Mouse (Mus musculus): ENCODE measurements around the gene Plekha5. TPM values are rescaled to one million over a fixed set of nuclear protein-coding genes. Genes with fewer than 3 reads are reported as not detected.
"Not testable (repeated sequence)": the region's sequence is repeated elsewhere in the genome, so short reads cannot be mapped to it uniquely, and the experiment has no call there.

The Plekha5 gene
- total RNA-seq, 2 experiments from 2014 or later: 1.8 to 4.8 TPM

DNA sequence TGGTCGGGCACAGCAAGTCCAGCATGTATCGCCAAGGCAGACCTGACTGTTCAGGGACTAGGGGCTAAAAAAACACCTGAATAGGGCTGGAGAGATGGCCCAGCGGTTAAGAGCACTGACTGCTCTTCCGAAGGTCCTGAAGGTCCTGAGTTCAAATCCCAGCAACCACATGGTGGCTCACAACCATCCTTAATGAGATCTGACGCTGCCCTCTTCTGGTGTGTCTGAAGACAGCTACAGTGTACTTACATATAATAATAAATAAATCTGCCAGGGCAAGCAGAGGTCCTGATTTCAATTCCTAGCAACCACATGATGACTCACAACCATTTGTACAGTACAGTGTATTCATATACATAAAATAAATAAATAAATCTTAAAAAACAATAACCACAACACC lies 181.3 kb downstream of the Plekha5 start:
- ATAC-seq (ENCODE audit: poor library complexity, severe bottlenecking): not testable (repeated sequence)

GRCm38 (mm10) chr6:140605732-140606131 lies 181.9 kb downstream of the Plekha5 start:
- ATAC-seq (ENCODE audit: poor library complexity, severe bottlenecking): no peak

- ATAC-seq (ENCODE audit: poor library complexity, severe bottlenecking): no peak
Observed at GRCm38 (mm10) chr6:140606534-140606933, 182.7 kb downstream of the Plekha5 start.

DNA sequence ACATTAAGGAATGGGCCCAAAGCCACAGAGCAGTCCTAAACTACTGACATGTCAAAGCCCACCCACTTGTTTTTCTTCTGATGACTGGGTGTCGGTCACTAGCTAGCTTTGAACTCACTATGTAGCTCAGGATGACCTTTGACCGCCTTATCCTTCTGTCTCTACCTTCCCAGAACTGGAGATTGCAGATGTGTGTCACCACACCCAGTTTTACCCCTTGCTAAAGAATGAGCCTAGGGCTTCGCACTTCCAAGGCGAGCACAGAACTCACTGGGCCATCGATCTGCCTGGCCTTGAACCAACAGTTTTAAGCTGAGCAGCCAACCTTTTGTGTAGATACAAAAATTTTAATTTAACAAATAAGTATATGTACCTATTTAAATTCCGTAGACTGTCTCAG lies 184.8 kb downstream of the Plekha5 start:
- no peak for ATAC-seq (ENCODE audit: poor library complexity, severe bottlenecking)

- peak; percentile 52 for ATAC-seq (ENCODE audit: poor library complexity, severe bottlenecking)
Observed at GRCm38 (mm10) chr6:140609533-140609932, 185.7 kb downstream of the Plekha5 start.

DNA sequence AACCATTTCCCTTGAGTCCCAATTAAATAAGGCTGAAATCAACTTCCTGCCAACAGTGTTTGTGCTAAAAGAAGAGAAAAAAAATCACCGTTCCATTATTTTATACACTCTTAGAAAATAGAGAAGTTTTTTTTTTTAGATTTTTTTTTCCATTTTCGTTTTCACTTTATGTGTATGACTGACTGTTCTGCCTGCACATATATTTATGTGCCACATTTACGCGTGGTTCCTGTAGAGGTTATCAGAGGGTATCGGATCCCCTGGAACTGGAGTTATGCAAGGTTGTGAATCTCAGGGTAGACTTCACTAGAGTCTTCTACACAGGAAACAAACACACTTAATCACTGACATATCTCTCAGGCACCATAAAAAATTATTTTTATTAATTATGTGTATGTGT lies 186.3 kb downstream of the Plekha5 start:
- ATAC-seq (ENCODE audit: poor library complexity, severe bottlenecking): peak; percentile 39

DNA sequence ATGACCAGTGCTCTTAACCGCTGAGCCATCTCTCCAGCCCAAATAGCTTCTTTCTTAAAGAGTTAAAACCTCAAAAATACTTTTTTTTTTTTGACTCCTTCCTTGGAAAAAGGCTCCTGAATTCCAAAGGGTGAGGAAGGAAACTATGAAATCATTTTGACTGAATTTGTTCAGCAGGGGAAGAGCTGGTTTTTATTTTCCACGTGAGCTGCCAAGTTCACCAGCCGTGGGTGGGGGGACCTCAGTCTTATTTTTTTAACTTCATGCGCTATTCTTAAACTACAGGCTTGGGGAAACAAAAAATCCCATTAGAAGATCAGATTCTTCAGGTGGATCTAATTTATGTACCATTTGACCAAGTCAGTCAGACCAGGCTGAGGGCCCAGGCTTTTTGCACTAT lies 187.4 kb downstream of the Plekha5 start:
- ATAC-seq (ENCODE audit: poor library complexity, severe bottlenecking): no peak

GRCm38 (mm10) chr6:140611893-140612473 lies 188.1 kb downstream of the Plekha5 start:
- ATAC-seq (ENCODE audit: poor library complexity, severe bottlenecking): no peak

DNA sequence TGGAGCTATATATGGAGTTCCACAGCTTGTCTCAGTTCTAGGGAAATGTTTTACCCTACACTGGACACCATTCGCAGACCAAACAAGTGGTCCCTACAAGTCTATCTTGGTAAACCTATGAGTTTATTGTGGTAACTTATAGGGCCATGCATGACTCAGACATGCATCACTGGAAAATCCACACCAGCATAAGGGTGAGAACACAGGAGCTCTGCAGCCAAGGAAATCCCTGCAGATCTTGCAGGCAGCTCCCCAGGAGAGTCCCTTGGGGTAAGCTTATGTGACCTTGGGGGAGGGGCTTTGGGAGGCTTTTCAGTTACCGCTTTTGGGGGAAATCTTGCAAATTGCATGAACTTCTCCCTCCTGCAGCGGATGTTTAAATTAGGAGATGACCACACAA lies 190.0 kb downstream of the Plekha5 start:
- no peak for ATAC-seq (ENCODE audit: poor library complexity, severe bottlenecking)

GRCm38 (mm10) chr6:140614711-140615110 lies 190.9 kb downstream of the Plekha5 start:
- 0 out of 2 replicates have a peak, but pooled peaks have one; percentile 38 for ATAC-seq (ENCODE audit: poor library complexity, severe bottlenecking)

DNA sequence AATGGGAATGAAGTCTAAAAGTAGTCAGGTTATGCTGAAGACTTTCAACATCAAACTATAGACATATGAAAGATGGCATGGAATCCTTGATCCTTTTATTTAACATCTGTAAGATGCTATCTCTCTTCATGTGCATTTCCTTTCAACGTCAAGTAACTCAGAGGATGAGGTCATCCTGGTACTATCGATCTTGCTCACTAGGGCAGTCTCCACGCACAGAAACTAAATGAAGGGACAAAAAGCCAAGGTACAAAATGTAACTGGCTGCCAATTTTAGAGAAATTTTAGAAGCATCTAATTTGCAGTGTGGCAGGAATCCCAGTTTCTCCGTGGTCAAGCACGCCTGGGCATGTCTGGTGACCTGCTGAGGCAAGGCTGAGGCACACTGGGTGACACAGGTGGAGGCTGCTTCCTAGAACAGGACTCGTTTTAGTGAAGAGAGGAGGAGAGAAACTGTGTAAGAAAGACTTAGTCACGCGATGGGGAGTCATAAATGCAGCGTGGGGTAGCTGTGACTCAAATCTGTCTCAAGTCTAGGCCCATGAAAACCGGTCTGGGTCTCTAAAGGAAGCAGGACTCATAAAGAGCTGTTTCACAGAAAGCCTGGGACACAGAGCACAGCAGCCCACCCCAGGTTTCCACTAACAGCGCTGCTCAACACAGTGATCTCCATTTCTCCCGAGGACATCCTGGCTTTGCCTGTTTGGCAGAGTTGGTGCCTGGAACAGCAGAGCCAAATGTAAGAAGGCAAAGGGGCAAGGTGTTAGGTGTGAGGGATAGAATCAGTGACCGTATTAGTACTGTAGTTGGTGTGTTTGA lies 196.9 kb downstream of the Plekha5 start:
- no peak for ATAC-seq (ENCODE audit: poor library complexity, severe bottlenecking)

DNA sequence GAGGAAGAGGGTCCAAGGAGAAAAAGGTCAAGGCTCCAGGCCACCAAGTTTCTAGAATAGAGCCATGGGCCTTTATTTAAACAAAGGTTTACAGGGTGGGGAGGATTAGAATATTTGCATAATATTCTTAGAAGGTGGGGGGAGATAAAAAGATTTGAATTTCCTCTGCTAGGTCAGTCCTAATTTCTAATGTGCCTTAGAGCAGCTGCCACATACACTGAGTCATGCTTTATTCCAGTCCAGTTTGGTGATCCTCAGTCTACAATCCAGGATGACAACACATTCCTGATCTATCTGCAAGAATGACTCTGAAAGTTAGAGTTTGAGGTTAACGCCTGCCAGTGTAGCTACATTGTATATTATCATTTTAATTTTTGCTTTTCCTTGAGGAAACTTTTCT lies 197.8 kb downstream of the Plekha5 start:
- ATAC-seq (ENCODE audit: poor library complexity, severe bottlenecking): no peak

GRCm38 (mm10) chr6:140622391-140623225 lies 198.8 kb downstream of the Plekha5 start, which contains the start of gene Aebp2:
TSS of gene Aebp2 (plus strand) at chr6:140622663.
- 0 out of 2 replicates have a peak, but pooled peaks have one; percentile 1 for ATAC-seq (ENCODE audit: poor library complexity, severe bottlenecking)

DNA sequence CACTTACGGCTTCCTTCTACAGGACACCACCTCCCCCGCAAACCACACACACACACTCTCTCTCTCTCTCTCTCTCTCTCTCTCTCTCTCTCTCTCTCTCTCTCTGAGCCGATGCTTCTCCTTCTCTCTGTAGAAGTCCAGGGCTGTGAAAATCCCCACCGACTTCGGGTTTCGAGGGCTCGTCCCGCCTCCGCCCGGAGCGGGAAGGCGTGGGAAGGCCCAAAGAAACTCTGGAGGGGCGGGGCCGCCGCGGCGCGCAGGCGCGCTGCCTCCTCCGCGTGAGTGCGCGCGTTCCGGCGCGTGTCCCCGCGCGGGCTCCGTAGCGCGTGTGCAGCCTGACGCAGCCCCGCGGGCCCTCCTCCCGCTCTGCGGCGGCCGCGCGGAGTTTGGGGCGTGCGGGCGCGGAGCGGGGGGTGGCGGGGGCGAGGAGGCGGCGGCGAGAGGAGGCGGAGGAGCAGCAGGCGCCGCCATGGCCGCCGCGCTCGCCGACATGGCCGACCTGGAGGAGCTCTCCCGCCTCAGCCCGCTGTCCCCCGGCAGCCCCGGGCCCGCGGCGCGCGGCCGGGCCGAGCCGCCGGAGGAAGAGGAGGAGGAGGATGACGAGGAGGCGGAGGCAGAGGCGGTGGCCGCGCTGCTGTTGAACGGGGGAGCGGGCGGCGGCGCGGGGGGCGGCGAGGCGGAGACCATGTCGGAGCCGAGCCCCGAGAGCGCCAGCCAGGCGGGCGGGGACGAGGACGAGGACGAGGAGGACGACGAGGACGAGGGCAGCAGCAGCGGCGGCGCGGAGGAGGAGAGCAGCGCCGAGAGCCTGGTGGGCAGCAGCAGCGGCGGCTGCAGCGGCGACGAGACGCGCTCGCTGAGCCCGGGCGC lies 199.6 kb downstream of the Plekha5 start:
- ATAC-seq (ENCODE audit: poor library complexity, severe bottlenecking): peak; percentile 73

DNA sequence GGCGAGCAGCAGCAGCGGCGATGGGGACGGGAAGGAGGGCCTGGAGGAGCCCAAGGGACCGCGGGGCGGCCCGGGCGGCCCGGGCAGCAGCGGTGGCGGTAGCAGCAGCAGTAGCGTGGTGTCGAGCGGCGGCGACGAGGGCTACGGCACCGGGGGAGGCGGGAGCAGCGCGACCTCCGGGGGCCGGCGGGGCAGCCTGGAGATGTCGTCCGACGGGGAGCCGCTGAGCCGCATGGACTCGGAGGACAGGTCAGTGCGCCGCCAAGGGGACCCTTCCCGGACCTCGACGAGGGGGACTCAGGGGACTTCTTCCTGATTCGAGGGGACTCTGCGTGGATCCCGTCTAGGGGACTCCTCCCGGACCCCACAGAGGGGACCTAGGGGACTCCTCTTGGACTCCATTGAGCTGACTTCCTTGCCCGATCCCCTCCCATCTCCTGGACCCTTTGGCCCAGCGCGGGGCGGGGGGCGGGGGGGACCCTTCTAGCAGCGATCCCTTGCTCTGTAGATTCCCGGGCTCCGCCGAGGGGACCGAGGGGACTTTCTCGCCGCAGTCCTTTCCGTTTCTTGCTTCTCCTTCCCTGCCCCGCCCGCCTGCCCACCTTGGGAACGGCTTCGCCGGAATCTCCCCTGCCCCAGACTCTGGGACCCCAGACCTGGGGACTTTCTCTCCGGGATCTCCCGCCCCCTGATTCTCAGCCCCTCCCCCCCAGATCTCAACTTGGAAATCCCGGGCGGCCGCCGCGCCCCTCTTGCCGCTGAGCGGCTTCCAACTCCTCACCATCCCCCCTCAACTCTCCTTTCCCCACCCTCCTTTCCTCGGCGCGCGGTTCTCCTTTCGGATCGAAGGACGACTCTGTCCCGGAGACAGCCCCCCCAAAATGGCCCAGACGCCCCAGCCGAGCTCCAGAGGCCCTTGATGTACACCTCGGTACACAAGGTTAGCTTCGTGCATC lies 200.5 kb downstream of the Plekha5 start:
- ATAC-seq (ENCODE audit: poor library complexity, severe bottlenecking): peak; percentile 12

DNA sequence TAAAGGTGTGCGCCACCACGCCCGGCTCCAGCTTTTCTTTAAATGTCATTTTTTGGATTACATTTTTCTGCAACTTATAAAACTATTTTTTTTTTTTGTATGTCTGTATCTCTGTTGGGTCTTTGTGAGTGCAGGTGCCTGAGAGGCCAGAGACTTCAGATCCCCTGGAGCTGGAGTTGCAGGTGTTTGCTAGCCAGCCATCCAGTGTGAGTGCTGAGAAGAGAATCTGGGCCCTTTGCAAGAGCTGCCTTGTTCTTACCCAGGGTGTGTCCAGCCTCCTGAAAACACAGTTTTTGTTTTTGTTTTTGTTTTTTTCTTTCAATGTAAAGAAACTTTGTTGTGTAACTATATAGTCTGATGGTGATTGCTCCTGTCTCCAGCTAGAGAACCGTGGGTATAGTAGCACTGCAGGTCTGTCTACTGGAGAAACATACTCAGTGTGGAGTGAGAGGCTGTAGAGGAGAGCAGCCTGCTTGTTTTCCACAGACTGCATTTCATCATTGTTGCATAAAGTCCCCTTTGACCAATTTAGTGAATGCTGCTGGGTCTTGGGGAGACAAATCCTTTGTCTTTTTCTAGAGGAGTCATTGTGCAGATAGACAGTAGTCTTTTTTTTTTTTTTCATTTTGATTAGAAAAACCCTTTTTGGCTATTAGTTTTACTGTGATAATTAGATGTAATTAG lies 205.5 kb downstream of the Plekha5 start:
- no peak for ATAC-seq (ENCODE audit: poor library complexity, severe bottlenecking)

- ATAC-seq (ENCODE audit: poor library complexity, severe bottlenecking): no peak
Observed at GRCm38 (mm10) chr6:140630306-140630705, 206.5 kb downstream of the Plekha5 start.

DNA sequence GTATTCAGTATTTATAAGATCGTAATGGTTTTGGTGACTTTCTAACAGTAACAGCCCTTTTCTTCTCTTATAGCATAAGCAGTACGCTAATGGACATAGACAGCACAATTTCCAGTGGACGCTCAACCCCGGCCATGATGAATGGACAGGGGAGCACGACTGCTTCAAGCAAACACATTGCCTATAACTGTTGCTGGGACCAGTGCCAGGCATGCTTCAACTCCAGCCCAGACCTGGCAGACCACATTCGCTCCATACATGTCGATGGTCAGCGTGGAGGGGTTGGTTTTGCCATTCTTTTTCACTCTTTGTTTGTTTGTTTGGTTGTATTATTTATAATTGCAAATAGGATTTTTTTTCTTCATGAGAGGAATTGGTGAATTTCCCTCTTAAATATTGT lies 209.8 kb downstream of the Plekha5 start:
- no peak for ATAC-seq (ENCODE audit: poor library complexity, severe bottlenecking)

- ATAC-seq (ENCODE audit: poor library complexity, severe bottlenecking): no peak
Observed at GRCm38 (mm10) chr6:140636290-140636689, 212.4 kb downstream of the Plekha5 start.
